Mouse (Mus musculus) limb, embryonic 15.5 days (tissue): ENCODE data around the gene Kif2c. TPM values are rescaled to one million over a fixed set of nuclear protein-coding genes. Genes with fewer than 3 reads are reported as not detected.
A peak's percentile ranks its signal among the peaks of the same experiment; 100 is the strongest.

Experiments
- ATAC-seq: fragments of 200-750 bp; cut with Nextera tagmentation; 2 replicates; pipeline ENCODE4 v1.8.0; 2017; ENCODE audit warnings: low read depth, moderate TSS enrichment; ENCODE audit not compliant: insufficient number of reproducible peaks, low FRiP score, low TSS enrichment
- H3K27ac ChIP-seq: fragments of 300-500 bp; sonication (generic); 2 replicates; pipeline ENCODE4 v1.5.1; 2015; ENCODE audit warnings: moderate library complexity, mild to moderate bottlenecking, inconsistent platforms
- H3K27me3 ChIP-seq: fragments of 300-500 bp; sonication (generic); 2 replicates; pipeline ENCODE4 v1.6.1; 2015; ENCODE audit warnings: inconsistent platforms
- H3K36me3 ChIP-seq: fragments of 300-500 bp; sonication (generic); 2 replicates; pipeline ENCODE4 v1.6.1; 2015; ENCODE audit warnings: inconsistent platforms
- H3K4me1 ChIP-seq: fragments of 300-500 bp; sonication (generic); 2 replicates; pipeline ENCODE4 v1.6.1; 2015; ENCODE audit warnings: inconsistent platforms
- H3K4me2 ChIP-seq: fragments of 300-500 bp; sonication (generic); 2 replicates; pipeline ENCODE4 v1.6.1; 2015; ENCODE audit warnings: mild to moderate bottlenecking, inconsistent platforms
- H3K4me3 ChIP-seq: fragments of 300-500 bp; sonication (generic); 2 replicates; pipeline ENCODE4 v1.5.1; 2015; ENCODE audit warnings: mild to moderate bottlenecking, inconsistent platforms
- H3K9ac ChIP-seq: fragments of 300-500 bp; sonication (generic); 2 replicates; pipeline ENCODE4 v1.6.1; 2015; ENCODE audit warnings: inconsistent platforms
- H3K9me3 ChIP-seq: fragments of 300-500 bp; sonication (generic); 2 replicates; pipeline ENCODE4 v1.6.1; 2016; ENCODE audit warnings: inconsistent platforms
- WGBS: fragments of 180-500 bp; shearing (Covaris S2); methylation state at CpG from one replicate; pipeline ENCODE4 v1.1.7; 2015; 5-methylcytosine and 5-hydroxymethylcytosine counted together
- polyA plus RNA-seq: library from polyadenylated mRNA; unstranded; fragments of >200 nt; fragmentation: Nextera tagmentation; extraction: Ambion mirVana; gene quantifications from 2 replicates; pipeline ENCODE4 v1.2.1, GENCODE M21; 2015

Gene Kif2c
- polyA plus RNA-seq, result 45.9 and 47.4 TPM in 2 replicates

DNA sequence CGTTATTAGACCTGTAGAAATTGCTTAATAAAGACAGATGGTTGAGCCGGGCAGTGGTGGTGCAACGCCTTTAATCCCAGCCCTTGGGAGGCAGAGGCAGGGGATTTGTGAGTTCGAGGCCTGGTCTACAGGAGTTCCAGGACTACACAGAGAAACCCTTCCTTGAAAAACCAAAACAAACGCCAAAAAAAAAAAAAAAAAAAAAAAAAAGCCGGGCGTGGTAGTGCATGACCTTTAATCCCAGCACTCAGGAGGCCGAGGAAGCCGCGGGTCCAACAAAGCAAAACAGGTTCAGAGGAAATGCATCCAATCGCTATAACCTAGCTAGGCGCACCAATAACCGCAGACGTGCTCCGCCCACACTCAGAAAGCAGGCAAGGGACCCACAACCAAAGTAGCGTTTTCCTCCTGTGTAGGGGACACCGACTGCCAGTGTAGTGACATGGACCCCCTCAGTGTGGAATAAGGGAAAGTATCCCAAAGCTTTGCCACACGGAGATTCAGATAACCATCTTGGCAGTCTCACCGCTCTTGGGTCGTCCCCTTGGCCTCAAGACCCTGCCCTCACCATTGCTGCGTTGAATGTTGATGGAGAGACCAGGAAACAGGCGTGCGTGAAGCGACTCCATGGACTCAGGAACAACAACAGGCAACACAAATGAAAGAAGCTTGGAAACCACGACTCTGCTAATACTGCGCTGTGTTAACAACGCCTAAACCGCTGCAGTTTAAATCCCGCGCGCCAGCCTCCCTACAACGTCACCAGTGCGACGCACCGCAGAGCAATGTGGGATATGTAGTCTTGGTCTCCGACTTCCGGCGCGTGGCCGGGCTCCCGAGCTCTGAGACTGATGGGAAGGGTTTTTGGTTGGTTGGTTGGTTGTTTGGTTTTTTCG is at the start of gene Kif2c:
Gene Kif2c, minus strand, starts transcription at position 777 of the 896 bp plus-strand sequence.
- peaks cover 14% of the 10 kb centered on the region for H3K4me1 ChIP-seq
- no peaks in the 10 kb centered on the region for H3K27me3 ChIP-seq
- peak within 1 kb of the TSS; percentile 41 for H3K9ac ChIP-seq
- peaks cover 27% of the 10 kb centered on the region for H3K36me3 ChIP-seq
- ATAC-seq, result peak; percentile 91
- WGBS, result 1% methylated on average over 42 of the region's 42 CpGs
- H3K4me2 ChIP-seq, result peak within 1 kb of the TSS; percentile 91
- no peaks in the 10 kb centered on the region for H3K9me3 ChIP-seq
- H3K27ac ChIP-seq, result peak within 1 kb of the TSS; percentile 73
- peak within 1 kb of the TSS; percentile 58 for H3K4me3 ChIP-seq

- no peak overlapping the region for H3K4me3 ChIP-seq
- no peak for ATAC-seq
- no peaks in the 10 kb centered on the region for H3K27me3 ChIP-seq
- H3K4me1 ChIP-seq, result peaks cover 7% of the 10 kb centered on the region; the same call in 1 of the 2 replicates
- H3K9ac ChIP-seq, result no peak overlapping the region
- no peak overlapping the region for H3K27ac ChIP-seq
- WGBS, result 76% methylated on average over 2 of the region's 2 CpGs
- no peaks in the 10 kb centered on the region for H3K36me3 ChIP-seq
- H3K9me3 ChIP-seq, result no peaks in the 10 kb centered on the region
- no peak overlapping the region for H3K4me2 ChIP-seq
These were observed 48.8 kb upstream of the Kif2c start for GRCm38 (mm10) chr4:117231208-117231607.

GRCm38 (mm10) chr4:117230331-117230730 is 47.9 kb upstream of the Kif2c start:
- Histone ChIP-seq H3K4me3 (no peak overlapping the region), H3K9ac (no peak overlapping the region), H3K36me3 (no peaks in the 10 kb centered on the region), H3K9me3 (no peaks in the 10 kb centered on the region), H3K4me2 (no peak overlapping the region), H3K27me3 (no peaks in the 10 kb centered on the region), H3K4me1 (0 out of 2 replicates have a peak, but pooled peaks cover 3% of the 10 kb centered on the region), H3K27ac (no peak overlapping the region)
- WGBS, result 58% methylated on average over 10 of the region's 10 CpGs
- no peak for ATAC-seq

DNA sequence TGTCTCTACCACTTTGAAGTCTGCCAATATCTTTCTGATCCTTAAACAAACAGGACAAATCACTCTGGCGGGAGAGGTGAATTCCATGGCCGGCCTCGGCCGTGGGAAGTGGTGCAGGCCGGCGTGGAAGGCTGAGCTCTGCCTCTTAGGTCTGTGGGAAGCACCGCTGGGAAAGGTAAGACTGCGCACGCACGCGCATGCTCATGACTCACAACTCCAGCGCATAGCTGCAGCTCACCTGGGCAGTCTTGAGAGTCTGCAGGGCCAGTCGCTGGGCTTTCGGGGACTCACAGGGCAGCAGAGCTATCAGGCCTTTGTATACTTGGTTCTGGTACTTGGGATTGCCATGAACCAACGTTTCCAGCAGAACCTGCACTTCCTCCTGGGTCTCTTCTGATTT is 47.2 kb upstream of the Kif2c start:
- Histone ChIP-seq H3K4me3 (no peak overlapping the region), H3K36me3 (no peaks in the 10 kb centered on the region), H3K9me3 (no peaks in the 10 kb centered on the region), H3K27ac (no peak overlapping the region), H3K4me1 (0 out of 2 replicates have a peak, but pooled peaks cover 3% of the 10 kb centered on the region), H3K4me2 (no peak overlapping the region), H3K9ac (no peak overlapping the region), H3K27me3 (no peaks in the 10 kb centered on the region)
- 67% methylated on average over 15 of the region's 15 CpGs for WGBS
- ATAC-seq, result no peak

DNA sequence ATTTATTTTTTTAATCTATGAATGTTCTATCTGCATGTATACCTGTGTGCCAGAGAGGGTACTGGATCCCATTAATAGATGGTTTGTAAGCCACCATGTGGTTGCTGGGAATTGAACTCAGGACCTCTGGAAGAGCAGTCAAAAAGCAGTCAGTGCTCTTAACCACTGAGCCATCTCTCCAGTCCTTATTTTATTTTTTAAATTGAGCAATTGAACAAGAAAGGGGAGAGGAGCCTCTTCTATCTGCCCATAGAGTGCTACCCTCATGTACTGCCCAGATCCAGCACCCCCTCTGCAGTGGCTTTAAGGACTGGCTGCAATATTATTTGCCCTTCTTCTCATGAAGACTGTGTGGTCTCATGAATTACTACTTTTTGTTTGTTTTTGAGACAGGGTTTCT is 42.8 kb upstream of the Kif2c start:
- no peak overlapping the region for H3K27ac ChIP-seq
- no peak for ATAC-seq
- H3K27me3 ChIP-seq, result no peaks in the 10 kb centered on the region
- no peaks in the 10 kb centered on the region for H3K36me3 ChIP-seq
- no peaks in the 10 kb centered on the region for H3K4me1 ChIP-seq
- H3K4me2 ChIP-seq, result no peak overlapping the region
- H3K9ac ChIP-seq, result no peak overlapping the region
- H3K4me3 ChIP-seq, result no peak overlapping the region
- no peaks in the 10 kb centered on the region for H3K9me3 ChIP-seq

DNA sequence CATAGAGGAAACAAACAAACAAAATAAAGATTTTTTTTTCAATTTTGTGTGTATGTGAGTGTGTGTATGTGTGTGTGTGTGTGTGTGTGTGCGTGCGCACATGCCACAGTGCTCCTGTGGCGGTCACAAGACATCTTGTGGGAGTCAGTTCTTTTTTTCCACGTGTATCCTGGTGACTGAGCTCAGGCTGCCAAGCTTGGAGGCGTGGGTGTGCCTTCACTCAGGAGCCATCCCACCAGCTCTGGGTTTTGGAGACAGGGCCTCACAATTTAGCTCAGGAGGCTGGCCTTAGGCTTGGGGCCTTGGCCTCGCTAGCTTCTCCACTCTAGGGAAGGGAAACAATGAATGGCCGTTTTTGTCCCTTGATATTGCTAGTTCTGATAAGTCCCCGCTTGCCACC is 41.7 kb upstream of the Kif2c start:
- no peaks in the 10 kb centered on the region for H3K27me3 ChIP-seq
- no peak overlapping the region for H3K27ac ChIP-seq
- no peak overlapping the region for H3K4me3 ChIP-seq
- no peak for ATAC-seq
- H3K4me1 ChIP-seq, result no peaks in the 10 kb centered on the region
- no peaks in the 10 kb centered on the region for H3K36me3 ChIP-seq
- H3K9me3 ChIP-seq, result no peaks in the 10 kb centered on the region
- WGBS, result 79% methylated on average over 8 of the region's 8 CpGs
- H3K9ac ChIP-seq, result no peak overlapping the region
- H3K4me2 ChIP-seq, result no peak overlapping the region

GRCm38 (mm10) chr4:117223001-117223400 is 40.6 kb upstream of the Kif2c start:
- Histone ChIP-seq H3K36me3 (no peaks in the 10 kb centered on the region), H3K9ac (no peak overlapping the region), H3K27me3 (no peaks in the 10 kb centered on the region), H3K9me3 (no peaks in the 10 kb centered on the region), H3K4me3 (no peak overlapping the region), H3K4me1 (0 out of 2 replicates have a peak, but pooled peaks cover 2% of the 10 kb centered on the region), H3K27ac (no peak overlapping the region), H3K4me2 (no peak overlapping the region)
- ATAC-seq, result no peak
- 34% methylated on average over 5 of the region's 5 CpGs for WGBS

- H3K27me3 ChIP-seq, result no peaks in the 10 kb centered on the region
- 81% methylated on average over 9 of the region's 9 CpGs for WGBS
These were observed 39.4 kb upstream of the Kif2c start for GRCm38 (mm10) chr4:117221836-117222235.

GRCm38 (mm10) chr4:117220741-117221515 is 38.5 kb upstream of the Kif2c start:
- 73% methylated on average over 9 of the region's 9 CpGs for WGBS
- Histone ChIP-seq H3K27ac (no peak overlapping the region), H3K9me3 (no peaks in the 10 kb centered on the region), H3K4me1 (0 out of 2 replicates have a peak, but pooled peaks cover 2% of the 10 kb centered on the region), H3K9ac (no peak overlapping the region), H3K36me3 (no peaks in the 10 kb centered on the region), H3K4me3 (no peak overlapping the region), H3K4me2 (no peak overlapping the region), H3K27me3 (no peaks in the 10 kb centered on the region)
- no peak for ATAC-seq

More at GRCm38 (mm10) chr4:117221836-117222235, 39.4 kb upstream of the Kif2c start:
- H3K9ac ChIP-seq, result no peak overlapping the region
- no peak overlapping the region for H3K4me3 ChIP-seq
- no peaks in the 10 kb centered on the region for H3K9me3 ChIP-seq
- no peak overlapping the region for H3K4me2 ChIP-seq
- no peaks in the 10 kb centered on the region for H3K36me3 ChIP-seq
- no peak for ATAC-seq
- no peak overlapping the region for H3K27ac ChIP-seq
- 0 out of 2 replicates have a peak, but pooled peaks cover 2% of the 10 kb centered on the region for H3K4me1 ChIP-seq

DNA sequence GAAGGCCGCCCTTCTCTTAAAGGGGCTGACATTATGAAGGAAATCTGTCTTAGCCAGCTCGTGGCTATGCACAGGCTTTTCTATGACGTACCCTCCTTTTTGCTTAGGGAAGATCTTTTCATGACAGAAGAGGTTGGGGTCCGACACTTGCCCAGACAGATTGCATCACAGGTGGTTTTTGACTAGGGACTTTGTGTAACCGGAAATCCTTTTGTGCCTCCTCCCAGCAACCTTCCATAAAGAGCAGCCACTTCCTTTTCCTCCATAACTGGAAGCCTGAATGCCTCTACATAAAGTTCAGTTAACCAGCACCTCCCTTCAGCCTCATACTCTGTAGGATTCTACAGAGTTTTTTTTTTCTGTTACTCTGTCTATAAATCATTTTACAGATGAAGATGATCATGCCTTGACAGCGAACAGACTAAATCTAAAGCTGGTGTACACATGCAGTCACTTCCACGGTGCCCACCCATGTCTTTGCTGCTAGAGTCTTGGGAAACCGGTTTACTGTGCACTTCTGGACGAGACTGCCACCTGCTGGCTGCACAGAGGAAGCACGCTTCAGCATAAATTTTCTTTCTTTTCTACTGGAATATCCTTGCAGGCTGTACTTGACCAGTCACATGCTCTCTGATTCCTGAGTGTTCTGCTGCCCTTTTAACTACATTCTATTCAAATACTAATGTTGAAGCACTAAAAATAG is 36.2 kb upstream of the Kif2c start:
- Histone ChIP-seq H3K4me3 (no peak overlapping the region), H3K4me1 (0 out of 2 replicates have a peak, but pooled peaks cover 2% of the 10 kb centered on the region), H3K27me3 (no peaks in the 10 kb centered on the region), H3K9ac (no peak overlapping the region), H3K9me3 (no peaks in the 10 kb centered on the region), H3K4me2 (no peak overlapping the region), H3K27ac (no peak overlapping the region), H3K36me3 (no peaks in the 10 kb centered on the region)
- 31% methylated on average over 10 of the region's 10 CpGs for WGBS
- ATAC-seq, result no peak

DNA sequence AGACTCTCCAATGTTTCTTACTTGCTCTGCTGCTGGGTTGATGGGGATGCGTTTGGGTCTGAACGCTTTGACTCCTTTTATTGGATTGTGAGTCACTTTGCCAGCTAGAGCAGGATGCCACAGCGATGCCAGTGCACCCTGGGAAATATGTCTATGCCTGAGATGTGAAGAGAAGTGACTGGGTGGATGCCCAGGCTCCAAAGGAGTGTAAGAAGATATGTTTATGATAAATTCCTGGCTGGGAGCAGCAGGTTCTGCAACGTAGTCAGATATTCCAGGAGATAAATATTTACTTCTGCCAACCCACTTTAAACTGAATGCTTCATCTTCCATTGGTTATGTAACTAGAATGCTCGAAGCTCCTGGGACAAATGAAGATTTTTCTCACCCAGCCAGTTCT is 34.6 kb upstream of the Kif2c start:
- Histone ChIP-seq H3K4me2 (no peak overlapping the region), H3K4me3 (no peak overlapping the region), H3K27ac (no peak overlapping the region), H3K27me3 (no peaks in the 10 kb centered on the region), H3K36me3 (no peaks in the 10 kb centered on the region), H3K9me3 (no peaks in the 10 kb centered on the region), H3K9ac (no peak overlapping the region), H3K4me1 (0 out of 2 replicates have a peak, but pooled peaks cover 2% of the 10 kb centered on the region)
- no peak for ATAC-seq
- WGBS, result 66% methylated on average over 5 of the region's 5 CpGs
